Mouse (Mus musculus) CH12.LX (cell line): Measurements from ENCODE around the gene Clip1. TPM values are rescaled to one million over a fixed set of nuclear protein-coding genes. Genes with fewer than 3 reads are reported as not detected.

Source experiments
- DNase-seq: peaks from one replicate; pipeline ENCODE4 v3.0.0-alpha.2; 2013; ENCODE audit errors: extremely low read depth
- H3K27ac ChIP-seq: 2 replicates; pipeline ENCODE4 v1.5.1; 2012; ENCODE audit warnings: low read depth, mild to moderate bottlenecking, control low read depth, moderate library complexity; ENCODE audit not compliant: insufficient read depth
- H3K27me3 ChIP-seq: replicated peaks from 2 replicates; pipeline ENCODE3; 2012; ENCODE audit warnings: inconsistent platforms
- H3K36me3 ChIP-seq, 2 experiments: replicated peaks in 1 of 2; 2 replicates each; pipeline versions ENCODE3 to v1.6.1; 2012; ENCODE audit warnings: inconsistent platforms in 1 of 2, low read length in 1 of 2, mild to moderate bottlenecking in 1 of 2, mixed read lengths in 1 of 2, moderate library complexity in 1 of 2; ENCODE audit not compliant: control insufficient read depth in 1 of 2, insufficient read depth in 1 of 2
- H3K4me1 ChIP-seq, 2 experiments: 2 replicates each; pipeline ENCODE4 v1.6.1; 2012; ENCODE audit warnings: inconsistent platforms in 1 of 2, moderate library complexity in 1 of 2; ENCODE audit not compliant: insufficient read depth in 2 of 2, control insufficient read depth in 1 of 2
- H3K4me2 ChIP-seq: 2 replicates; pipeline ENCODE4 v1.6.1; 2012; ENCODE audit warnings: low read depth, mild to moderate bottlenecking, control low read depth; ENCODE audit not compliant: poor library complexity, insufficient read depth, severe bottlenecking
- H3K4me3 ChIP-seq, 3 experiments: fragments of 150-350 bp in 1 of 3; sonication (generic) in 1 of 3; replicated peaks in 1 of 3; 2 replicates each; pipeline versions ENCODE3 to v1.5.1; 2011 to 2012; ENCODE audit warnings: low read depth in 2 of 3, low read length in 2 of 3, mild to moderate bottlenecking in 2 of 3, moderate library complexity in 2 of 3, control low read depth in 1 of 3, improper control_type of control experiment in 1 of 3, inconsistent platforms in 1 of 3, mixed read lengths in 1 of 3; ENCODE audit not compliant: poor library complexity in 1 of 3
- H3K79me2 ChIP-seq: replicated peaks from 2 replicates; pipeline ENCODE4 v1.6.1; 2012; ENCODE audit warnings: mild to moderate bottlenecking, moderate library complexity; ENCODE audit not compliant: control insufficient read depth, poor library complexity, insufficient read depth, severe bottlenecking; ENCODE audit errors: extremely low read depth
- H3K9ac ChIP-seq: 2 replicates; pipeline ENCODE4 v1.6.1; 2012; ENCODE audit warnings: low read depth, mild to moderate bottlenecking, control low read depth, moderate library complexity; ENCODE audit not compliant: insufficient read depth
- H3K9me3 ChIP-seq: replicated peaks from 2 replicates; pipeline ENCODE3; 2012; ENCODE audit warnings: low read length, inconsistent platforms, mixed read lengths
- CHD1 ChIP-seq: IDR thresholded peaks from 2 replicates; pipeline ENCODE4 v1.6.1; 2012; ENCODE audit warnings: low read depth, low read length, improper control_type of control experiment, inconsistent platforms
- HCFC1 ChIP-seq: IDR thresholded peaks from 2 replicates; pipeline ENCODE4 v1.6.1; 2012; ENCODE audit warnings: low read depth, mild to moderate bottlenecking, inconsistent platforms, low read length, improper control_type of control experiment
- JUN ChIP-seq: IDR thresholded peaks from 2 replicates; pipeline ENCODE4 v1.6.1; 2011; ENCODE audit warnings: low read depth, mild to moderate bottlenecking, low read length, improper control_type of control experiment, moderate library complexity; ENCODE audit not compliant: insufficient read depth
- MAFK ChIP-seq: IDR thresholded peaks from 2 replicates; pipeline ENCODE4 v1.6.1; 2011; ENCODE audit warnings: low read length, improper control_type of control experiment; ENCODE audit not compliant: insufficient replicate concordance
- MAX ChIP-seq: IDR thresholded peaks from 2 replicates; pipeline ENCODE4 v1.6.1; 2011; ENCODE audit warnings: low read length, improper control_type of control experiment
- MEF2A ChIP-seq: IDR thresholded peaks from 2 replicates; pipeline ENCODE4 v1.6.1; 2014; ENCODE audit warnings: low read depth, mild to moderate bottlenecking, inconsistent platforms, low read length, improper control_type of control experiment, borderline replicate concordance
- NRF1 ChIP-seq: IDR thresholded peaks from 2 replicates; pipeline ENCODE4 v1.6.1; 2014; ENCODE audit warnings: low read depth, mild to moderate bottlenecking, inconsistent platforms, low read length, improper control_type of control experiment, moderate library complexity
- PAX5 ChIP-seq: IDR thresholded peaks from 2 replicates; pipeline ENCODE4 v1.6.1; 2012; ENCODE audit warnings: low read length, inconsistent platforms, mixed read lengths
- POLR2A ChIP-seq: IDR thresholded peaks from 2 replicates; pipeline ENCODE4 v1.6.1; 2011; ENCODE audit warnings: low read depth, mild to moderate bottlenecking, improper control_type of control experiment, low read length
- POLR2AphosphoS2 ChIP-seq: IDR thresholded peaks from 2 replicates; pipeline ENCODE4 v1.6.1; 2011; ENCODE audit warnings: low read depth, low read length, improper control_type of control experiment
- RAD21 ChIP-seq: IDR thresholded peaks from 2 replicates; pipeline ENCODE4 v1.6.1; 2011; ENCODE audit warnings: low read depth, mild to moderate bottlenecking, low read length, improper control_type of control experiment, moderate library complexity
- RCOR1 ChIP-seq: conservative IDR thresholded peaks from 2 replicates; pipeline ENCODE4 v1.6.1; 2012; ENCODE audit warnings: low read depth, mild to moderate bottlenecking, inconsistent platforms, low read length, improper control_type of control experiment
- TBP ChIP-seq: conservative IDR thresholded peaks from 2 replicates; pipeline ENCODE4 v1.6.1; 2011; ENCODE audit warnings: low read depth, low read length, improper control_type of control experiment
- ZC3H11A ChIP-seq: IDR thresholded peaks from 2 replicates; pipeline ENCODE4 v1.6.1; 2012; ENCODE audit warnings: low read depth, mild to moderate bottlenecking, inconsistent platforms, low read length, improper control_type of control experiment
- ZKSCAN1 ChIP-seq: IDR thresholded peaks from 2 replicates; pipeline ENCODE4 v1.6.1; 2012; ENCODE audit warnings: low read depth, inconsistent platforms, low read length, improper control_type of control experiment, borderline replicate concordance
- ZMIZ1 ChIP-seq: IDR thresholded peaks from 2 replicates; pipeline ENCODE4 v1.6.1; 2012; ENCODE audit warnings: low read depth, mild to moderate bottlenecking, inconsistent platforms, low read length, improper control_type of control experiment
- dilution Hi-C: fragments of 300-500 bp; cut with MboI; formaldehyde crosslinking; loops from 2 replicates; pipeline ENCODE4 v1.14.3; 2020; ENCODE audit warnings: low sequenced_read_pairs; ENCODE audit not compliant: extremely low pct_unique_long_range_greater_than_20kb, extremely low pct_ligation_motif_present
- in situ Hi-C: fragments of 300-500 bp; cut with MboI; formaldehyde crosslinking; loops from 3 replicates; pipeline ENCODE4 v1.14.3; 2019; ENCODE audit warnings: low sequenced_read_pairs, low pct_ligation_motif_present, low pct_unique_long_range_greater_than_20kb, mixed read lengths
- polyA plus RNA-seq: library from polyadenylated mRNA; unstranded; fragments of >175 nt; gene quantifications from 2 replicates; pipeline ENCODE4 v1.2.1, GENCODE M21; 2012; ENCODE audit warnings: low read depth; ENCODE audit not compliant: insufficient read length
- total RNA-seq, 2 experiments: library from RNA; depleted of rRNA; stranded (reverse); fragments of 300-350 nt in 1 of 2; fragments of >200 nt in 1 of 2; gene quantifications; 2 replicates each; pipeline ENCODE4 v1.2.3; 2012 to 2014

Clip1 gene
- total and polyA plus RNA-seq, 3 experiments, result 24.9 to 42.9 (median 28.1) TPM

GRCm38 (mm10) chr5:123530056-123530455, 154.4 kb downstream of the Clip1 start:
- TF ChIP-seq MAFK, result no peak
- no peak for TF ChIP-seq JUN
- no peak for TF ChIP-seq HCFC1
- TF ChIP-seq MAX, result no peak
- no peak for TF ChIP-seq CHD1
- no peak for TF ChIP-seq ZC3H11A
- no peak for TF ChIP-seq MEF2A
- TF ChIP-seq RCOR1, result no peak
- TF ChIP-seq RAD21, result no peak
- TF ChIP-seq POLR2A, result no peak
- TF ChIP-seq PAX5, result no peak
- no peak for TF ChIP-seq POLR2AphosphoS2
- no peak for TF ChIP-seq ZMIZ1
- Histone ChIP-seq H3K36me3 (peaks cover 59 to 97% of the 10 kb centered on the region in 2 experiments), H3K9ac (no peak overlapping the region), H3K4me1 (no peaks in the 10 kb centered on the region), H3K4me3 (no peak overlapping the region), H3K9me3 (no peaks in the 10 kb centered on the region), H3K27ac (no peak overlapping the region), H3K4me2 (no peak overlapping the region), H3K79me2 (no peaks in the 10 kb centered on the region), H3K27me3 (no peaks in the 10 kb centered on the region)
- no peak for DNase-seq
- in situ Hi-C loops, result no loop called here
- dilution Hi-C loops, result no loop called here

GRCm38 (mm10) chr5:123528641-123529040, 155.8 kb downstream of the Clip1 start:
- Histone ChIP-seq H3K27ac (no peak overlapping the region), H3K79me2 (no peaks in the 10 kb centered on the region; the same call in 1 of the 2 replicates), H3K4me2 (no peak overlapping the region), H3K9ac (no peak overlapping the region), H3K27me3 (no peaks in the 10 kb centered on the region), H3K36me3 (peaks cover 48 to 85% of the 10 kb centered on the region in 2 experiments), H3K9me3 (no peaks in the 10 kb centered on the region), H3K4me1 (peaks cover 3 to 5% of the 10 kb centered on the region in 2 experiments), H3K4me3 (no peak overlapping the region)
- DNase-seq, result no peak
- dilution Hi-C loops, result no loop called here
- TF ChIP-seq RCOR1 (no peak), ZKSCAN1 (no peak), TBP (no peak), NRF1 (no peak)
- in situ Hi-C loops, result no loop called here

Other genes with a start within 250 kb of the Clip1 start
- gene Lrrc43, start 195.3 kb downstream of the Clip1 start, total RNA-seq (2012; rRNA removed), result not detected in 2 replicates
- not detected in 2 replicates for gene Lrrc43, start 195.3 kb downstream of the Clip1 start, total RNA-seq (2014; rRNA removed)
- gene Lrrc43, start 195.3 kb downstream of the Clip1 start, polyA plus RNA-seq, result not detected in 2 replicates
- not detected in 2 replicates for gene Il31, start 195.1 kb downstream of the Clip1 start, total RNA-seq (2012; rRNA removed)
- gene Il31, start 195.1 kb downstream of the Clip1 start, total RNA-seq (2014; rRNA removed), result not detected in 2 replicates
- not detected in 2 replicates for gene Il31, start 195.1 kb downstream of the Clip1 start, polyA plus RNA-seq
- 0.17 and 0.30 TPM in 2 replicates for gene B3gnt4, start 174.2 kb downstream of the Clip1 start, total RNA-seq (2012; rRNA removed)
- gene B3gnt4, start 174.2 kb downstream of the Clip1 start, total RNA-seq (2014; rRNA removed), result not detected in 2 replicates
- not detected in 2 replicates for gene B3gnt4, start 174.2 kb downstream of the Clip1 start, polyA plus RNA-seq
- gene Diablo, start 160.4 kb downstream of the Clip1 start, total RNA-seq (2012; rRNA removed), result 37.7 and 41.8 TPM in 2 replicates
- 68.0 and 75.2 TPM in 2 replicates for gene Diablo, start 160.4 kb downstream of the Clip1 start, total RNA-seq (2014; rRNA removed)
- 58.7 and 63.2 TPM in 2 replicates for gene Diablo, start 160.4 kb downstream of the Clip1 start, polyA plus RNA-seq
- gene Gm49027, start 159.1 kb downstream of the Clip1 start, total RNA-seq (2012; rRNA removed), result 0.38 and 0.63 TPM in 2 replicates
- gene Gm49027, start 159.1 kb downstream of the Clip1 start, total RNA-seq (2014; rRNA removed), result not detected in 2 replicates
- gene Gm49027, start 159.1 kb downstream of the Clip1 start, polyA plus RNA-seq, result not detected in 2 replicates
- 21.0 and 24.8 TPM in 2 replicates for gene Vps33a, start 111.6 kb downstream of the Clip1 start, total RNA-seq (2012; rRNA removed)
- gene Vps33a, start 111.6 kb downstream of the Clip1 start, total RNA-seq (2014; rRNA removed), result 17.0 and 17.1 TPM in 2 replicates
- 27.8 and 30.6 TPM in 2 replicates for gene Vps33a, start 111.6 kb downstream of the Clip1 start, polyA plus RNA-seq
- 15.2 and 17.0 TPM in 2 replicates for gene Zcchc8, start 36.5 kb upstream of the Clip1 start, total RNA-seq (2012; rRNA removed)
- gene Zcchc8, start 36.5 kb upstream of the Clip1 start, total RNA-seq (2014; rRNA removed), result 24.4 and 31.8 TPM in 2 replicates
- gene Zcchc8, start 36.5 kb upstream of the Clip1 start, polyA plus RNA-seq, result 60.7 and 77.2 TPM in 2 replicates
- gene Rsrc2, start 64.8 kb upstream of the Clip1 start, total RNA-seq (2012; rRNA removed), result 55.8 and 68.5 TPM in 2 replicates
- gene Rsrc2, start 64.8 kb upstream of the Clip1 start, total RNA-seq (2014; rRNA removed), result 107 and 138 TPM in 2 replicates
- gene Rsrc2, start 64.8 kb upstream of the Clip1 start, polyA plus RNA-seq, result 128 and 154 TPM in 2 replicates
- gene Kntc1, start 65.1 kb upstream of the Clip1 start, total RNA-seq (2012; rRNA removed), result 36.3 and 37.4 TPM in 2 replicates
- 30.4 and 39.0 TPM in 2 replicates for gene Kntc1, start 65.1 kb upstream of the Clip1 start, total RNA-seq (2014; rRNA removed)
- gene Kntc1, start 65.1 kb upstream of the Clip1 start, polyA plus RNA-seq, result 26.4 and 30.5 TPM in 2 replicates
- not detected in 2 replicates for gene Hcar2, start 180.9 kb upstream of the Clip1 start, total RNA-seq (2012; rRNA removed)
- not detected in 2 replicates for gene Hcar2, start 180.9 kb upstream of the Clip1 start, total RNA-seq (2014; rRNA removed)
- gene Hcar2, start 180.9 kb upstream of the Clip1 start, polyA plus RNA-seq, result not detected in 2 replicates
- gene Hcar1, start 195.4 kb upstream of the Clip1 start, total RNA-seq (2012; rRNA removed), result not detected in 2 replicates
- not detected in 2 replicates for gene Hcar1, start 195.4 kb upstream of the Clip1 start, total RNA-seq (2014; rRNA removed)
- gene Hcar1, start 195.4 kb upstream of the Clip1 start, polyA plus RNA-seq, result not detected in 2 replicates
- gene Denr, start 222.6 kb upstream of the Clip1 start, total RNA-seq (2012; rRNA removed), result 80.9 and 90.4 TPM in 2 replicates
- 127 and 128 TPM in 2 replicates for gene Denr, start 222.6 kb upstream of the Clip1 start, total RNA-seq (2014; rRNA removed)
- gene Denr, start 222.6 kb upstream of the Clip1 start, polyA plus RNA-seq, result 372 and 423 TPM in 2 replicates
- not detected in 2 replicates for gene Gm43518, start 242.8 kb upstream of the Clip1 start, total RNA-seq (2012; rRNA removed)
- gene Gm43518, start 242.8 kb upstream of the Clip1 start, total RNA-seq (2014; rRNA removed), result not detected in 2 replicates
- gene Gm43518, start 242.8 kb upstream of the Clip1 start, polyA plus RNA-seq, result 0.74 and 0.87 TPM in 2 replicates
- 5.3 and 6.2 TPM in 2 replicates for gene Ccdc62, start 246.1 kb upstream of the Clip1 start, total RNA-seq (2012; rRNA removed)
- gene Ccdc62, start 246.1 kb upstream of the Clip1 start, total RNA-seq (2014; rRNA removed), result 2.0 and 2.6 TPM in 2 replicates
- 1.6 and 2.2 TPM in 2 replicates for gene Ccdc62, start 246.1 kb upstream of the Clip1 start, polyA plus RNA-seq